Mouse (Mus musculus) stomach, embryonic 15.5 days (tissue): ENCODE measurements around the gene Nipa1. TPM values are rescaled to one million over a fixed set of nuclear protein-coding genes. Genes with fewer than 3 reads are reported as not detected.

Experiments
- ATAC-seq: fragments of 200-750 bp; cut with Nextera tagmentation; 2 replicates; pipeline ENCODE4 v1.8.0; 2017; ENCODE audit warnings: low read depth, moderate number of reproducible peaks, moderate TSS enrichment; ENCODE audit not compliant: insufficient read depth, low FRiP score
- H3K27ac ChIP-seq: fragments of 300-500 bp; sonication (generic); 2 replicates; pipeline ENCODE4 v1.5.1; 2015; ENCODE audit warnings: mild to moderate bottlenecking, inconsistent platforms
- H3K27me3 ChIP-seq: fragments of 300-500 bp; sonication (generic); replicated peaks from 2 replicates; pipeline ENCODE4 v1.6.1; 2015; ENCODE audit warnings: inconsistent platforms
- H3K36me3 ChIP-seq: fragments of 300-500 bp; sonication (generic); 2 replicates; pipeline ENCODE4 v1.6.1; 2015; ENCODE audit warnings: inconsistent platforms
- H3K4me1 ChIP-seq: fragments of 300-500 bp; sonication (generic); 2 replicates; pipeline ENCODE4 v1.6.1; 2015; ENCODE audit warnings: inconsistent platforms
- H3K4me2 ChIP-seq: fragments of 300-500 bp; sonication (generic); 2 replicates; pipeline ENCODE4 v1.6.1; 2015; ENCODE audit warnings: mild to moderate bottlenecking, inconsistent platforms
- H3K4me3 ChIP-seq: fragments of 300-500 bp; sonication (generic); replicated peaks from 2 replicates; pipeline ENCODE4 v1.5.1; 2015; ENCODE audit warnings: inconsistent platforms
- H3K9ac ChIP-seq: fragments of 300-500 bp; sonication (generic); 2 replicates; pipeline ENCODE4 v1.6.1; 2015; ENCODE audit warnings: inconsistent platforms
- H3K9me3 ChIP-seq: fragments of 300-500 bp; sonication (generic); 2 replicates; pipeline ENCODE4 v1.6.1; 2016; ENCODE audit warnings: inconsistent platforms
- WGBS: fragments of 180-500 bp; shearing (Covaris S2); methylation state at CpG from one replicate; pipeline ENCODE4 v1.1.7; 2015; 5-methylcytosine and 5-hydroxymethylcytosine counted together
- polyA plus RNA-seq: library from polyadenylated mRNA; unstranded; fragments of >200 nt; fragmentation: Nextera tagmentation; extraction: Ambion mirVana; gene quantifications from 2 replicates; pipeline ENCODE4 v1.2.1, GENCODE M21; 2015

The Nipa1 gene
- polyA plus RNA-seq, 1 experiment from 2014 or later, result 8.8 TPM

DNA sequence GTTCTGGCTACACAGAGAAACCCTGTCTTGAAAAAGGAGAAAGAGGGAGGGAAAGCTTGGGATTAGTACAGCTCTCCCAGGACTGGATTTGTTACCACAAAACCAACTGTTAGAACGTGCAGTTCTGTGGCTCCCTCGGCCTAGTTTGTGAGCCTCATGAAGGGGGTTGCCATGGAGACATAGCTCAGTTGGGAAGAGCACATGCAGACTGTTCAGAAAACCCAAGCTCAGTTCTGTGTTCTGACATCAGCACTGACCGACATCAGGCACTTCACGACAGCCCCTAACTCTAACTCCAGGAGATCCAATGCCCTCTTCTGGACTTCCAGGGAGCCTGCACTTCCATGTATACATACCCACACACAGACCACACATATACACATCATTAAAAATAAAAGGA is 24.7 kb downstream of the Nipa1 start:
- no peaks in the 10 kb centered on the region for H3K36me3 ChIP-seq
- H3K27me3 ChIP-seq, result no peaks in the 10 kb centered on the region
- no peak for ATAC-seq
- H3K4me2 ChIP-seq, result no peak overlapping the region
- no peak overlapping the region for H3K4me3 ChIP-seq
- H3K9me3 ChIP-seq, result no peaks in the 10 kb centered on the region
- WGBS, result 67% methylated on average over 4 of the region's 4 CpGs
- no peaks in the 10 kb centered on the region for H3K4me1 ChIP-seq
- no peak overlapping the region for H3K9ac ChIP-seq
- H3K27ac ChIP-seq, result no peak overlapping the region

DNA sequence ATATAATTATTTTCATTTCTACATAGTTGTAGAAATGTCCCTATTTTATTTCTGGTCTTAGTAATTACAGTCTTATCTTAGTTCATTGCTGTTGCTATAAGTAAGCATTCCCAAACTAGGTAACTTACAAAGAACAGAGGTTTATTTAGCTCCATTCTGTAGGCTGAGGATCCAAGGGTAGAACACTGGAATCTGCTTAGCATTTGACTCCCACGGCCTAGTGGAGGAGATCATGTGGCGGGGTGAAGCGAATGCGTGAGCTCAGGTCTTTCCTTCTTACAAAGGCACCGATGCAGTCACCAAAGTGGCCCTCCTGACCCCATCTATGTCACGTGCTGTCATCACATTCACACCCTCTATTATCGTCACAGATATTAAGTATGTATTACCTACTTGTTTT is 27.9 kb downstream of the Nipa1 start:
- Histone ChIP-seq H3K4me2 (no peak overlapping the region), H3K9ac (no peak overlapping the region), H3K27ac (no peak overlapping the region), H3K4me3 (no peak overlapping the region), H3K36me3 (no peaks in the 10 kb centered on the region), H3K4me1 (no peaks in the 10 kb centered on the region), H3K9me3 (no peaks in the 10 kb centered on the region), H3K27me3 (no peaks in the 10 kb centered on the region)
- WGBS, result 90% methylated on average over 7 of the region's 7 CpGs
- ATAC-seq, result no peak

DNA sequence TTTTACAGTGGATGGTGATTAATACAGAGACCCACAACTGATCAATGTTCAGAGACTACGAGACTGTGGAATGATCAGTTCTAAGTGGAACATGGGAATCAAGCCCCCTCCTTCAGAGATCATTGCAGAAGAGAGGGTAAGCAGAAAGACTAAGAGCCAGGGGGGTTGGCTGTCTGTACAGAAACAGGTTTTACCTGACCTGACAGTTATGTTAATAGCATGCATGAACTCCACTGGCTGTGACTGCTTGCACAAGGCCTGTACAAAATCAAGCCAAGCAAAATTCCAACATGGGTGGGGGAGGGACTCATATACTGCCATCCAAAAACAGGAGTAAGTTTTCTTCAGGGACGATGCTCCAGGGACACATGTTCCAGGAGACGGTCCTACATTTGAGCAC is 28.6 kb downstream of the Nipa1 start:
- WGBS, result 84% methylated on average over 3 of the region's 3 CpGs
- Histone ChIP-seq H3K9me3 (no peaks in the 10 kb centered on the region), H3K27ac (no peak overlapping the region), H3K36me3 (no peaks in the 10 kb centered on the region), H3K4me1 (no peaks in the 10 kb centered on the region), H3K4me3 (no peak overlapping the region), H3K27me3 (no peaks in the 10 kb centered on the region), H3K4me2 (no peak overlapping the region), H3K9ac (no peak overlapping the region)
- ATAC-seq, result no peak

DNA sequence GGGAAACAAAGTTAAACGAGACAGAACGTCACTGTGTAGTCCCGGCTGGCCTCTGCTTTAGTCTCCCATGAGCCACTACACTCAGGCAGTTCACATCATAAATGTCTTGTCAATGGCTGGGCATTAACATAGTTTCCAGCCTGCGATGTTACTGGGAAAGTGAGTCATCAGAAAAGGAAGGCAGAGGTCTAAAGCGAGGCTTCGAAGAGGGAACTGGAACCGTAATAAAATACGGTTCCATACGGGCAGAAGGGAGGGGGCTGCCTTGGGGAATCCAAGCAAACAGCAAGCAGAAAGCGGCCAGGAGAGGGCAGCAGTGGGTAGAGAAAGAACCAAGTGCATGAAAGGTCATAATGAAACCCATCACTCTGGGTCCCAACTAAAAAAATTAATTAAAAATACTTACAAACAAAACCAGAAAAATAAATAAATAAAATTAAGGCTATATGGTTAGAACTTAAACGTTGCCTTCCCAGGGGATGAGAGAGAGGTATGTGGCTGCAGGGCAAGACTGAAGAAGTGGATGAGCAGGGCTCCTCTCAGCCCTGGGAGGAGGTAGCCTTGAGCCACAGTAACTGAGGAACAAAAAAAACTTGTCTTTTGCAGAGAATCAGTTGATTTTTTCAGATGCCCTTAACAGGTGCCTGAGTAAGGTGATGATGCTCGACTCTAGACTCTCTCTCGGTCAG is 33.1 kb downstream of the Nipa1 start:
- no peak for ATAC-seq

DNA sequence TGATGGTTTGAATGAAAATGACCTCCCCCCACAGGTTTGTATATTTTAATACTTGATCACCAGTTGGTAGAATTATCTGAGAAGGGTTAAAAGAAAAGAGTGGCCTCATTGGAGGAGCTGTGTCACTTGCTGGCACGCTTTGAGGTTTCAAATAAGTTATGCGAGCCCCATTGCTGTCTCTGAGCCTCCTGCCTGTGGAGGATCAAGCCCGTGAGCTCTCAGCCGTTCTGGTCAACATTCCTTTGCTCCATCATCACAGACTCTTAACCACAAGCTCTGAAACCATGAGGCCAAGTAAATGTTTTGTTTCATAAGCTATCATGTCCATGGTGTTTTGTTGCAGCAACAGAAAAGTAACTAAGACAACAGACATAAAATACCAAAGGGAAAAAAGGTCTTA is 35.0 kb downstream of the Nipa1 start:
- no peak overlapping the region for H3K27ac ChIP-seq

More for the DNA sequence above, 33.1 kb downstream of the Nipa1 start:
- no peak overlapping the region for H3K27ac ChIP-seq
- H3K4me3 ChIP-seq, result no peak overlapping the region
- 32% methylated on average over 13 of the region's 13 CpGs for WGBS
- H3K36me3 ChIP-seq, result no peaks in the 10 kb centered on the region
- H3K4me1 ChIP-seq, result no peaks in the 10 kb centered on the region
- no peaks in the 10 kb centered on the region for H3K9me3 ChIP-seq
- no peak overlapping the region for H3K4me2 ChIP-seq
- H3K27me3 ChIP-seq, result no peaks in the 10 kb centered on the region
- H3K9ac ChIP-seq, result no peak overlapping the region

DNA sequence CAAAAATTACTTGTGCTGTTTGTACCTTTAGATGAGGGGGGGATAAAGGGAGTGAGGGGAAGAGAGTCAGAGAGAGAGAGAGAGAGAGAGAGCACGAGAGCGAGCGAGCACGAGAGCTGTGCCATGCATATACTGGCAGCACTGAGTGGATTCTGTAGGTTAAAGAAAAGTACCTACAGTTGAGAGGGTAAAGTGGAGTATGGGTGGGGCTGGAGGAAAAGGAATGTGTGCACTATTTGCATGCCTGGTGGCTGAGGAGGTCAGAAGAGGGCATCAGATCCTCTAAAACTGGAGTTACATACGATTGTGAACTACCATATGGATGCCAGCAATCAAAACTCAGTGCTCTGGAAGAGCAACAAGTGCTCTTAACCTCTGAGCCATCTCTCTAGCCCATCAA is 36.6 kb downstream of the Nipa1 start:
- Histone ChIP-seq H3K4me1 (no peaks in the 10 kb centered on the region), H3K4me2 (no peak overlapping the region), H3K27me3 (no peaks in the 10 kb centered on the region), H3K36me3 (no peaks in the 10 kb centered on the region), H3K4me3 (no peak overlapping the region), H3K27ac (no peak overlapping the region), H3K9me3 (no peaks in the 10 kb centered on the region), H3K9ac (no peak overlapping the region)
- WGBS, result 85% methylated on average over 5 of the region's 5 CpGs
- no peak for ATAC-seq

More for the DNA sequence above, 35.0 kb downstream of the Nipa1 start:
- H3K9ac ChIP-seq, result no peak overlapping the region
- ATAC-seq, result no peak
- H3K36me3 ChIP-seq, result no peaks in the 10 kb centered on the region
- no peak overlapping the region for H3K4me2 ChIP-seq
- no peaks in the 10 kb centered on the region for H3K4me1 ChIP-seq
- H3K9me3 ChIP-seq, result no peaks in the 10 kb centered on the region
- no peaks in the 10 kb centered on the region for H3K27me3 ChIP-seq
- no peak overlapping the region for H3K4me3 ChIP-seq
- whole genome bisulfite sequencing, result 77% methylated on average over 4 of the region's 4 CpGs

DNA sequence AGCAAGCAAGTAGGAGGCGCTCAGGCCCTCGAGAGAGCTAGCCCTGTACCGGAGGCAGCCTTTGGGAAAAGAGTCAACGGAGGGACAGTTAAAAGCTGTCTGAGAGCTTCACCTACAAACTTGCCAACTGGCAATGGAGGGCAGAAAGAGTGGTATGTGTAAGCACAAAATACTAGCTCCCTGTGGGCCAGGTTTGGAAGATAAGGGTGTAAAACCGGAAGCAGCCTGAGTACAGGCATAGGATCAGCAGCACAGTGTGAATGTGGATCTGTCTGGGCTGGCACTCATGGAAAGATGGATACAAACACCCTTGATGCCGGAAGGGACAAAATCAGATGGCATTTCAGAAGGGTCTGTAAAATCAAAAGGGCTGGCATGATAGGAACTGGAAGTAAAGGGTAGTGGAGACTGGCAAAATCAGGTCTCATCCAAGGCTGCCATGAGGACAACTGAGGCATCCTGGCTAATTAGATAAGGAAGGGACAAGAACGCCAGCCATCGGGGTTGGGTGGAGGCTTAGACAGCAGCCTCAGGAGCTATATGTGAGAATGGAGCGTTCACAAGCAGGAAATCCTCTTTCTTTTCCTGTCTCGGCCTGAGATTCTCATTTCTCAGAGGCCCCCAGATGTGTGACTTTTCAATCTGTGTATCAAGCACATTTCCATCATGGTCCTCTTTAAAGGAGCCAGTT is 37.6 kb downstream of the Nipa1 start:
- no peak overlapping the region for H3K27ac ChIP-seq
- no peak overlapping the region for H3K4me2 ChIP-seq
- no peak for ATAC-seq
- H3K9me3 ChIP-seq, result no peaks in the 10 kb centered on the region
- no peaks in the 10 kb centered on the region for H3K27me3 ChIP-seq
- H3K4me3 ChIP-seq, result no peak overlapping the region
- no peaks in the 10 kb centered on the region for H3K36me3 ChIP-seq
- no peak overlapping the region for H3K9ac ChIP-seq
- no peaks in the 10 kb centered on the region for H3K4me1 ChIP-seq
- 83% methylated on average over 10 of the region's 10 CpGs for WGBS

DNA sequence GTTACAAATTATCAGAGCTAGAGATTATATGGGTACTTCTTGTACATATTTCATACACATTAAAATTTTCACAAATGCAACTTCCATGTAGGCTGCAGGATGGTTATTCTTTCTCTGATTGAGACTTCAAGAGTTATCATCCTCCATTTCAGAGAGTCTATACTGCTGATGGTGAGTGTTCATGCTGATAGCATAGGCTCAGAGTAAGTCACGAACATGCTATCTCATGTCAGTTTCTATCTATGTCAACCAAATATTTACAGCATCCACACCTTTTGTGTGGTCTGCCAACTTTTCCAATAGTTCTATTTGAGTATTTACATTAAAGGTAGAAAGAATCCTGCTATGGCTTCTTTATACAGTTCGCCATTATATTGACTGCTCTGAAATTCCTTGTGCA is 38.2 kb downstream of the Nipa1 start:
- no peak for ATAC-seq
- Histone ChIP-seq H3K36me3 (no peaks in the 10 kb centered on the region), H3K27ac (no peak overlapping the region), H3K27me3 (no peaks in the 10 kb centered on the region), H3K4me3 (no peak overlapping the region), H3K9me3 (no peaks in the 10 kb centered on the region), H3K4me2 (no peak overlapping the region), H3K4me1 (no peaks in the 10 kb centered on the region), H3K9ac (no peak overlapping the region)
- WGBS, result 78% methylated on average over 2 of the region's 2 CpGs

DNA sequence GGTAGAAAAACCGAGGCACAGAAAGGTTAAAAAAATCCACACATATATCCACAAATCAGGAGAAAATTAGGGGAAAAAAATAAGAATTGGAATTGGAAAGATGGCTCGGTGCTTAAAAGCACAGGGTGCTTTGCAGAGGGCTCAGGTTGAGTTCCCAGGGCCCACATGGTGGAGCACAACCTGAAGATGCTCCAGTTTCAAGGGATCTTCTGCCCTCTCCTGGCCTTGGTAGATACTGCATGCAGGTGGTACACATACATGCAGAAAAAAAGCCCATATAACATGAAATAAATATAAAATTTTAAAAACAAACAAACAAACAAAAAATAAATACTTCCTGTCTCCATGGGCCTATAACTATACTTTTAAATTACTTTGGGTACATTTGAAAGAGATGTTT is 45.3 kb downstream of the Nipa1 start:
- Histone ChIP-seq H3K4me2 (no peak overlapping the region), H3K27ac (no peak overlapping the region), H3K9me3 (no peaks in the 10 kb centered on the region), H3K4me3 (no peak overlapping the region), H3K36me3 (no peaks in the 10 kb centered on the region), H3K9ac (no peak overlapping the region), H3K27me3 (no peaks in the 10 kb centered on the region), H3K4me1 (no peaks in the 10 kb centered on the region)
- no peak for ATAC-seq
- 95% methylated on average over 2 of the region's 2 CpGs for WGBS

DNA sequence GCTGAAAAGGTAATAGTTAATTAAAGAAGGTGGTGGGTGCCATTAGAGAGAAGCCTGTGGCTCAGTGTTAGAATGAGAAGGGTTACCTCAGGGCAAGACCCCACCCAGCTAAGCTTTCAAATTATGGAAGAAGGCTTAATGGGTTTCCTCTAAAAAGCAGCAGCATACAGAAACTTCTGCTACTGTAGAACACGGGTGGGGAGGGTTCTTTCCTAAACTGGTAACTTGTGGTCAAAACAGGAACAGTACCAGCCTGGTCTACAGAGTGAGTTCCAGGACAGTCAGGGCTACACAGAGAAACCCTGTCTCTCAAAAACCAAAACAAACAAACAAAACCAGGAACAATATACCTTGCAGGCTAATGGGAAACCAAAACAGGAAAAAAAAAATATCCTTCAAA is 50.3 kb downstream of the Nipa1 start:
- Histone ChIP-seq H3K36me3 (no peaks in the 10 kb centered on the region), H3K9me3 (no peaks in the 10 kb centered on the region), H3K27me3 (no peaks in the 10 kb centered on the region), H3K9ac (no peak overlapping the region), H3K27ac (no peak overlapping the region), H3K4me1 (no peaks in the 10 kb centered on the region), H3K4me2 (no peak overlapping the region), H3K4me3 (no peak overlapping the region)
- WGBS, result 77% methylated on average over 1 of the region's 1 CpGs
- ATAC-seq, result no peak

DNA sequence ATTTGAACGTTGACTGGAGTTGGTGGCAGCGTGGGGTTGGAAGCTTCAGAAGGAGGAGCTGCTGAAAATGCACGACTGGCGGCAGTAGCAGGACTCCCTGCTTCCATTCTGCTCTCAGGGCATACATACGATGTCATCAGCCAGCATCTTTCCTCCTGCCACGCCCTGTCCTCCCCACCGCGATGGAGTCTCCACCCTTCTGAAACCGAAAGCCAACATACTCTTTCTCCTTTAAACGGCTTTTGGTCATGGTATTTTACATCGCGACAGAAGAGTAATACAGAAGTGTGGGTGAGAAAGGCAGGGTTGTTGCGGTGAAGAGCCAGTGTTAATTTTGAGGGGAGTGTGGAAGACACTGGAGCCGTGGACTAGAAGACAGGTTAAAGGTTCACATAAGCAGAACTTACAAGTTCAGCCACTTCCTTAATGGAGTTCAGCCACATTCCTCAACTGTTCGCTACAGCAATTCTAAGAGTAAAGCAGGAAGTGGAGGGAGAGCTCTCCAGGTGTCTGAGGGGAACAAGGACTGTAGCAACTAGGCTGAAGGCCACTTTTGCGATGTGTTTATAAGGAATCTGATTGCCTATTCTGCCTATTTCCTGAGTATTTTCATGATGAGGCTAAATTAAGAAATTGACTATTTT is 51.4 kb downstream of the Nipa1 start:
- Histone ChIP-seq H3K36me3 (no peaks in the 10 kb centered on the region), H3K4me3 (peak overlapping the region; percentile 31), H3K9ac (no peak overlapping the region), H3K27me3 (no peaks in the 10 kb centered on the region), H3K4me2 (peak overlapping the region; percentile 44), H3K4me1 (no peaks in the 10 kb centered on the region), H3K27ac (peak overlapping the region; percentile 40; the same call in 1 of the 2 replicates), H3K9me3 (no peaks in the 10 kb centered on the region)
- 34% methylated on average over 16 of the region's 16 CpGs for WGBS
- ATAC-seq, result peak; percentile 47; the same call in 1 of the 2 replicates

DNA sequence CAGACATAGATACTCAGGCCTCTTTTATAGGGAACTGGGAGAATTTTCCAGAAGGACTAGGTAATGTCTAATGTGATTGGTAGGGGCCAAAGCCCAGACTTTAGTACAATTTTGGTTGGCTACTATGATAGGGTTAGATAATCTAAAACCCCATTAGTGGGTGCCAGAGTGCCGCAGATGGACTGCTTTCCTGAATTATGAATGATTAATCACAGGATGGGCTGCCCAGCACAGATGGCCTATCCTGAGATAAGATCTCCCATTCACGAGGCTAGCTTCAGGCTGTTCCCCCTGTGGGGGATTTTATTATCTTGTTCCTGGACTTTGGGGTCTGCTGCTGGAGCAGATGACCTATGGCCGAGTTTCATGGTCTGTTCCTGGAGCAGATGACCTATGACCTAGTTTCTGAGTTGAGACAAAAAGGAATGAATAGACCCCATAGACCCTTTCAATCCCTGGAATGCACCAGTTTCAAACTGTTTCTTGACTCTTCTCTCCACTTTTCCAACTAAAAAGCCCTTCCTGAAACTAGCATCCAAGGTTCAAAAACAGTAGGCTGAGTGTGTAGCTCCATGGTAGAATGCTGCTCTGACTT is 52.8 kb downstream of the Nipa1 start:
- Histone ChIP-seq H3K4me3 (no peak overlapping the region), H3K9ac (no peak overlapping the region), H3K27me3 (no peaks in the 10 kb centered on the region), H3K4me1 (0 out of 2 replicates have a peak, but pooled peaks cover 4% of the 10 kb centered on the region), H3K36me3 (no peaks in the 10 kb centered on the region), H3K4me2 (no peak overlapping the region), H3K9me3 (no peaks in the 10 kb centered on the region), H3K27ac (no peak overlapping the region)
- no peak for ATAC-seq
- WGBS, result 39% methylated on average over 3 of the region's 3 CpGs
